Mouse (Mus musculus) neural tube, embryonic 11.5 days (tissue): ENCODE data around the gene Vwa1. TPM values are rescaled to one million over a fixed set of nuclear protein-coding genes. Genes with fewer than 3 reads are reported as not detected.

Experiments used
- ATAC-seq: fragments of 200-750 bp; cut with Nextera tagmentation; 2 replicates; pipeline ENCODE4 v1.8.0; 2017; ENCODE audit warnings: moderate number of reproducible peaks, mild to moderate bottlenecking, moderate TSS enrichment, moderate library complexity; ENCODE audit not compliant: insufficient read depth, low FRiP score, low TSS enrichment
- DNase-seq: peaks from one replicate; pipeline ENCODE4 v3.0.0-alpha.2; 2015; ENCODE audit warnings: low spot score
- H3K27ac ChIP-seq: fragments of 300-500 bp; sonication (generic); 2 replicates; pipeline ENCODE4 v1.5.1; 2014; ENCODE audit warnings: low read depth, mild to moderate bottlenecking, low read length
- H3K27me3 ChIP-seq: fragments of 300-500 bp; sonication (generic); 2 replicates; pipeline ENCODE4 v1.6.1; 2014; ENCODE audit warnings: mild to moderate bottlenecking, low read length, mixed read lengths; ENCODE audit not compliant: control insufficient read depth, insufficient read depth
- H3K36me3 ChIP-seq: fragments of 300-500 bp; sonication (generic); 2 replicates; pipeline ENCODE4 v1.6.1; 2014; ENCODE audit warnings: mild to moderate bottlenecking, low read length, moderate library complexity, mixed read lengths; ENCODE audit not compliant: control insufficient read depth, insufficient read depth
- H3K4me1 ChIP-seq: fragments of 300-500 bp; sonication (generic); 2 replicates; pipeline ENCODE4 v1.6.1; 2014; ENCODE audit warnings: low read length, mixed read lengths; ENCODE audit not compliant: control insufficient read depth, insufficient read depth
- H3K4me2 ChIP-seq: fragments of 300-500 bp; sonication (generic); 2 replicates; pipeline ENCODE4 v1.6.1; 2014; ENCODE audit warnings: low read depth, mild to moderate bottlenecking, moderate library complexity
- H3K4me3 ChIP-seq: fragments of 300-500 bp; sonication (generic); 2 replicates; pipeline ENCODE4 v1.5.1; 2014; ENCODE audit warnings: low read depth, low read length
- H3K9ac ChIP-seq: fragments of 300-500 bp; sonication (generic); 2 replicates; pipeline ENCODE4 v1.6.1; 2014; ENCODE audit warnings: mild to moderate bottlenecking, low read length
- H3K9me3 ChIP-seq: fragments of 300-500 bp; sonication (generic); 2 replicates; pipeline ENCODE4 v1.6.1; 2016; ENCODE audit warnings: low read length; ENCODE audit not compliant: control insufficient read depth
- WGBS: fragments of 180-500 bp; shearing (Covaris S2); extraction: QIAGEN DNeasy Blood & Tissue Kit; methylation state at CpG from one replicate; pipeline ENCODE4 v1.1.7; 2014; 5-methylcytosine and 5-hydroxymethylcytosine counted together
- microRNA-seq: library from miRNA; unstranded; fragments of <30 nt; microRNA quantifications from one replicate; pipeline ENCODE4, GENCODE M21; 2016
- polyA plus RNA-seq: library from polyadenylated mRNA; unstranded; fragments of >200 nt; fragmentation: Nextera tagmentation; extraction: Ambion mirVana; gene quantifications from 2 replicates; pipeline ENCODE4 v1.2.1, GENCODE M21; 2014

The Vwa1 gene
- polyA plus RNA-seq, 1 experiment from 2014 or later, result 13.1 TPM

DNA sequence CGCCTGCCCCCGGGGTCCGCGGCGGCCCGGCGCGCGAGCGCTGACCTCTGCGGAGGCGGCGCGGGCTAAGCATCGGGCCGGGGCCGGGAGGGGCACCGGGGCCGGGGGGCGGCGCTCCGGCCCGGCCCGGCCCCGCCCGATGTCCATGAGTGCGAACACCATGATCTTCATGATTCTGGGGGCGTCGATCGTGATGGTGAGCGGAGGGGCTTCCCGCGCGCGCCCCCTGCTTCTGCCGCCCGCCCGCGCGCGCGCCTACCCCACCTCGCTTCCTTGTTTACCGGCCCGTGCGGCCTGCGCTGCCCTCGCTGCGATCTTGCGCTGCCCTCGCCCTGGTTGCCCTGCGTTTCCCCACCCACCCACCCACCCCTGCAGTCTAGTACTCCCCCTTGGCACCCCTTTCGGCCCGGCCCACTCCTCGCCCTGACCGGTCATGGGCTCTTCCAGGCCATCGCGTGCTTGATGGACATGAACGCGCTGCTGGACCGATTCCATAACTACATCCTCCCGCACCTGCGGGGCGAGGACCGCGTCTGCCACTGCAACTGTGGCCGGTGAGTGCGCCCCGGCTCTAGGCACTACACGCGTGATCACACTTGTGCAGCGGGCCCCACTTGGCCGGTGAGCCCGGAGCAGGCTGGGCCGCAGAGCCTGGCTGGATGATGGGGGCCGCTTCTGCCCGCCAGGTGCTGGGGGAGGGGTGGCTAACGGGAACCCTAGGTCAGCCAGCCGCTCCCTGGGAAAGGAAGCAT lies 39.4 kb downstream of the Vwa1 start:
- Histone ChIP-seq H3K4me2 (peak overlapping the region; percentile 74), H3K27me3 (no peaks in the 10 kb centered on the region), H3K27ac (peak overlapping the region; percentile 81), H3K9ac (peak overlapping the region; percentile 85), H3K9me3 (no peaks in the 10 kb centered on the region), H3K4me3 (peak overlapping the region; percentile 86), H3K36me3 (peaks cover 5% of the 10 kb centered on the region; the same call in 1 of the 2 replicates), H3K4me1 (peaks cover 11% of the 10 kb centered on the region)
- WGBS, result under 1% methylated on average over 48 of the region's 79 CpGs
- ATAC-seq, result peak; percentile 51
- peak; percentile 38 for DNase-seq

DNA sequence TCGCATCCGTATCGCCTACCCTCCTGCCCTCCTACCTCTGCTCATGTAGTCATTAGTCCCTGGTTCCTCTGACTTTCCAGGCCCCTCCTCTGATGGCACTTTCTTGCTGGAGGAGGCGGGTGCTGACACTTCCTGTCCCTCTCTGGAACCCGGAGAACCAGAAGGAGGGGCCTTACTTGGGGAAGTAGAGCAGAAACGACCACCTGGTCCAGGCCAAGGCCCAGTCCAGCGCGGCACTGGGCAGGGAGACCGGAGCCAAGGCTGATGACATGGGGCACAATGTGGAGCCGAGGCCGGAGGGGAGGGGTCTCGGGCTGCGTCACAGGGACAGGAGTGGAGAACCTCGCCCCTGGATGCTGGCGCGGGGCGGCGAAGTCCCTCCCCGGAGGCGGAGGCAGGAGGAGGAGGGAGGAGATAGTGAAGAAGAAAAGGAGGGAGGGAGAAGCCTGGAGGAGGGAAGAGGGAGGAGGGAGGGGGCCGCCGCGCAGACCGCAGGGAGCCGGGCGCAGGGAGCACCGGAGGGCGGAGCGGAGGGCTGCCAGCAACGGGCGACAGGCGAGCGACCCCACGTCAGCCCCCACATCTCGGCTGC lies 40.1 kb downstream of the Vwa1 start, which contains the start of gene Tmem240:
Gene Tmem240, plus strand, starts transcription at position 451 of the 592 bp plus-strand sequence.
- H3K9ac ChIP-seq, result peak within 1 kb of the TSS; percentile 85
- H3K9me3 ChIP-seq, result no peaks in the 10 kb centered on the region
- H3K27me3 ChIP-seq, result no peaks in the 10 kb centered on the region
- DNase-seq (peak; percentile 93), ATAC-seq (peak; percentile 93)
- H3K4me3 ChIP-seq, result peak within 1 kb of the TSS; percentile 86
- peak within 1 kb of the TSS; percentile 74 for H3K4me2 ChIP-seq
- WGBS, result under 1% methylated on average over 28 of the region's 35 CpGs
- peaks cover 11% of the 10 kb centered on the region for H3K4me1 ChIP-seq
- peak within 1 kb of the TSS; percentile 81 for H3K27ac ChIP-seq
- 0 out of 2 replicates have a peak, but pooled peaks cover 2% of the 10 kb centered on the region for H3K36me3 ChIP-seq

DNA sequence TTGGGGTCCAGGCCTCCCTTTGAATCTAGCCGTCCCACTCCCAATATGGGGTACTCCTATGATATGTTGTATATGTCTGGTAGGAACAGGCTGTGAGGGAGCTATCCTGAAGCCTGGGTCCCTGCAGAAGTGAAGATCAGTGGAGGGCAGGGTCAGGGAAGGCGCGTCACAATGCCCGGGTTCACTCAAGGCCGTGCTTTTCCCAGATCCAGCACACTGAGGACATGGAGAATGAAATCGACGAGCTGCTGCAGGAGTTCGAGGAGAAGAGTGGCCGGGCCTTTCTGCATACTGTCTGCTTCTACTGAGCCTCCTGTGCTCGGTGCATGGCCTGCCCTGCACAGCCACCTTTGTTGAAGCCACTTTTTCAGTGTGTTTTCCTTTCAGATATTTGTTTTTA lies 41.2 kb downstream of the Vwa1 start:
- H3K27me3 ChIP-seq, result no peaks in the 10 kb centered on the region
- H3K4me1 ChIP-seq, result peaks cover 11% of the 10 kb centered on the region
- no peak overlapping the region for H3K27ac ChIP-seq
- DNase-seq (no peak), ATAC-seq (no peak)
- H3K36me3 ChIP-seq, result no peaks in the 10 kb centered on the region
- no peaks in the 10 kb centered on the region for H3K9me3 ChIP-seq
- H3K4me2 ChIP-seq, result no peak overlapping the region
- H3K9ac ChIP-seq, result no peak overlapping the region
- 88% methylated on average over 10 of the region's 10 CpGs for WGBS
- no peak overlapping the region for H3K4me3 ChIP-seq

DNA sequence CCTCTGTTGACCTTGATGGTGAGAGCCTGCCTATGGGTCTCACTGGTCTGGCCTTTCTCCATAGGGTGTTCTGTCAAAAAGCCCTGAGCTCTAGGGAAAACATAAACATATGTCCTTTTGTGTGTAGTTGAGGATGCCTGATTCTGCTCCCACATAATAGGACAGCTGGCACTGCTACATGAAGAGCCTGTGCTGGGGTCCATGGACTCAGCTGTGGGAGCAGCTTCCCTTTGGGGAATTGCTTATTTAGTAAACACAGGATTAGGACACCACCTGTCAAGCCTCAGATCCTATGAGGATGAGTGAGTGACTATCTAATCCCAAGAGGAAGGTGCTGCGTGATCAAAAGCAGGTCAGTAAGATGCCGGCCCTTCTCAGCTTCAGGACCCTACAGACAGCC lies 46.5 kb downstream of the Vwa1 start:
- Histone ChIP-seq H3K27me3 (no peaks in the 10 kb centered on the region), H3K9ac (no peak overlapping the region), H3K4me1 (no peaks in the 10 kb centered on the region), H3K27ac (no peak overlapping the region), H3K36me3 (no peaks in the 10 kb centered on the region), H3K4me2 (no peak overlapping the region), H3K9me3 (no peaks in the 10 kb centered on the region), H3K4me3 (no peak overlapping the region)
- DNase-seq (no peak), ATAC-seq (no peak)
- WGBS, result 90% methylated on average over 2 of the region's 2 CpGs

GRCm38 (mm10) chr4:155721668-155722083 lies 52.8 kb downstream of the Vwa1 start:
- peak; percentile 22 for DNase-seq
- Histone ChIP-seq H3K27me3 (no peaks in the 10 kb centered on the region), H3K4me1 (no peaks in the 10 kb centered on the region), H3K9ac (no peak overlapping the region), H3K4me2 (no peak overlapping the region), H3K9me3 (no peaks in the 10 kb centered on the region), H3K4me3 (no peak overlapping the region), H3K36me3 (no peaks in the 10 kb centered on the region), H3K27ac (no peak overlapping the region)
- 77% methylated on average over 4 of the region's 4 CpGs for WGBS
- ATAC-seq, result no peak; the same call in 1 of the 2 replicates

Small RNAs within 50 kb of the gene (microRNA-seq; reads per million reads assigned to microRNA genes)
- not detected for gene Gm27743

Other genes with a start within 250 kb of the Vwa1 start
- 107 and 110 TPM in 2 replicates for gene Nadk, start 212.3 kb downstream of the Vwa1 start, polyA plus RNA-seq
- 18.3 and 18.7 TPM in 2 replicates for gene Slc35e2, start 173.3 kb downstream of the Vwa1 start, polyA plus RNA-seq
- gene Cdk11b, start 149.8 kb downstream of the Vwa1 start, polyA plus RNA-seq, result 70.5 and 74.7 TPM in 2 replicates
- not detected in 2 replicates for gene Gm10563, start 129.3 kb downstream of the Vwa1 start, polyA plus RNA-seq
- gene Mmp23, start 121.3 kb downstream of the Vwa1 start, polyA plus RNA-seq, result 3.2 and 4.0 TPM in 2 replicates
- gene Mib2, start 105.5 kb downstream of the Vwa1 start, polyA plus RNA-seq, result 13.3 and 14.5 TPM in 2 replicates
- 2.2 and 2.7 TPM in 2 replicates for gene Fndc10, start 80.4 kb downstream of the Vwa1 start, polyA plus RNA-seq
- gene Ssu72, start 69.9 kb downstream of the Vwa1 start, polyA plus RNA-seq, result 154 and 158 TPM in 2 replicates
- gene Tmem240, start 39.9 kb downstream of the Vwa1 start, polyA plus RNA-seq, result 0.64 and 1.3 TPM in 2 replicates
- gene Atad3a, start 13.6 kb downstream of the Vwa1 start, polyA plus RNA-seq, result 92.4 and 101 TPM in 2 replicates
- 0.33 and 0.49 TPM in 2 replicates for gene Tmem88b, start 11.2 kb upstream of the Vwa1 start, polyA plus RNA-seq
- gene Ankrd65, start 15.7 kb upstream of the Vwa1 start, polyA plus RNA-seq, result not detected in 2 replicates
- 225 and 246 TPM in 2 replicates for gene Mrpl20, start 28.2 kb upstream of the Vwa1 start, polyA plus RNA-seq
- gene Ccnl2, start 37.8 kb upstream of the Vwa1 start, polyA plus RNA-seq, result 172 and 188 TPM in 2 replicates
- gene Aurkaip1, start 56.6 kb upstream of the Vwa1 start, polyA plus RNA-seq, result 129 TPM in 2 replicates
- gene Mxra8, start 65.0 kb upstream of the Vwa1 start, polyA plus RNA-seq, result 33.6 and 38.5 TPM in 2 replicates
- 14.2 and 15.1 TPM in 2 replicates for gene Dvl1, start 72.7 kb upstream of the Vwa1 start, polyA plus RNA-seq
- gene Tas1r3, start 88.7 kb upstream of the Vwa1 start, polyA plus RNA-seq, result 0.45 and 0.48 TPM in 2 replicates
- gene Cptp, start 94.7 kb upstream of the Vwa1 start, polyA plus RNA-seq, result 23.4 and 28.3 TPM in 2 replicates
- gene Ints11, start 94.8 kb upstream of the Vwa1 start, polyA plus RNA-seq, result 89.7 and 95.0 TPM in 2 replicates
- gene Pusl1, start 117.1 kb upstream of the Vwa1 start, polyA plus RNA-seq, result 37.5 and 42.2 TPM in 2 replicates
- 44.3 and 45.4 TPM in 2 replicates for gene Acap3, start 117.1 kb upstream of the Vwa1 start, polyA plus RNA-seq
- gene Ube2j2, start 169.1 kb upstream of the Vwa1 start, polyA plus RNA-seq, result 154 and 162 TPM in 2 replicates
- 19.6 and 22.0 TPM in 2 replicates for gene C1qtnf12, start 187.6 kb upstream of the Vwa1 start, polyA plus RNA-seq
- 18.9 and 19.9 TPM in 2 replicates for gene B3galt6, start 218.0 kb upstream of the Vwa1 start, polyA plus RNA-seq
- gene Sdf4, start 218.2 kb upstream of the Vwa1 start, polyA plus RNA-seq, result 136 and 139 TPM in 2 replicates
- 0.45 TPM in 2 replicates for gene Tnfrsf4, start 239.1 kb upstream of the Vwa1 start, polyA plus RNA-seq